Mouse (Mus musculus): ENCODE data around the gene Gm6169. TPM values are rescaled to one million over a fixed set of nuclear protein-coding genes. Genes with fewer than 3 reads are reported as not detected.
A peak's percentile ranks its signal among the peaks of the same experiment; 100 is the strongest.
"Not testable (repeated sequence)": the region's sequence is repeated elsewhere in the genome, so short reads cannot be mapped to it uniquely, and the experiment has no call there.

Gm6169 gene
- polyA plus RNA-seq, 1 experiment from 2014 or later: 2.7 TPM

DNA sequence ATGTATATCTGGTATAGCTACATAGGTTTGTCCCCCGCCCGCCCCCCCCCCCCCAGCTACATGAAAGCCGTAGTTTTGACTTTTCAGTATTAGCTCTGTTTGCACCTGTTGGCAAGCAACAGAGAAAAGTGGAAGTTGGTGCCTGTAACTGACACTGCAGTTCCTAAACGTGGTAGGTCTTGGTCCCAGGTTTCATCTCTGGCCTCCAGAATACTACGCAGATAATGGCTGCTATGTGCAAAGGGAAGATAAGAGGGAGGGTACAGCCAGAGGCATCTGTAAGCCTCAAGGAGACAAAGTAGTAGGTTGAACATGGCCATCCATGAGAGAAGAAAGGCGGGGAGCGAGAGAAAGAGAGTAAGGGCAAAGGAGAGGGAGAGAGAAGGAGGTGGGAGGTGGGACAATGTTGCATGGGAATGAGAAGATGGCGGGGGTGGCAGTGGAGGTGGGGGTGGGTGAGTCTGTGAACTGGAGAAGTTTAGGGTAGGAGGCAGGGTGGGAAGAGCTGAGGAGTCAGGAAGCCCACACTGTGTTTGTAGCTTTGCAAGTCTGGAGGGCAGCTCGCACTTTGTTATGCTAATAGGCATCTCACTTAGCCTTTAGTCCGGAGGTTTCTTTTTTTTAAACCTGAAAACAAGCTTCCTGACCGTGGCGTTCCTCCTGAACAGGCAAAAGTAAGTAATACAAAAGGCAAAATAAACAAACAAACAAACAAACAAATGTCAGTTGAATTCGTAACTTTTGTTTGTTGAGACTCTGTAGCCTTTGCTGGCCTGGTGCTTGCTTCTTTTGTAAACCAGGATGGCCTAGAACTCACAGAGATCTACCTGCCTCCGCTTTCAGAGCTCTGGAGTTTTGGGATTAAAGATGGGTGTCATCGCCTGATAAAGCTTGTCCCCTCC, 32.1 kb downstream of the Gm6169 start, which contains the start of gene Fam169a:
Gene Fam169a, plus strand, starts transcription at position 638 of the 902 bp plus-strand sequence.
- H3K27me3 ChIP-seq: peaks cover 32% of the 10 kb centered on the region
- no peak within 1 kb of the TSS for H3K27ac ChIP-seq
- ATAC-seq (replicated peaks; ENCODE audit: low FRiP score): no peak
- no peaks in the 10 kb centered on the region for H3K36me3 ChIP-seq
- peaks cover 10% of the 10 kb centered on the region for H3K4me1 ChIP-seq
- no peak within 1 kb of the TSS for H3K9ac ChIP-seq
- H3K9me3 ChIP-seq (replicated peaks): 0 out of 2 replicates have a peak, but pooled peaks cover 7% of the 10 kb centered on the region
- H3K4me2 ChIP-seq: no peak within 1 kb of the TSS
- 64% methylated on average over 15 of the region's 15 CpGs for WGBS
- no peak within 1 kb of the TSS for H3K4me3 ChIP-seq (replicated peaks)

DNA sequence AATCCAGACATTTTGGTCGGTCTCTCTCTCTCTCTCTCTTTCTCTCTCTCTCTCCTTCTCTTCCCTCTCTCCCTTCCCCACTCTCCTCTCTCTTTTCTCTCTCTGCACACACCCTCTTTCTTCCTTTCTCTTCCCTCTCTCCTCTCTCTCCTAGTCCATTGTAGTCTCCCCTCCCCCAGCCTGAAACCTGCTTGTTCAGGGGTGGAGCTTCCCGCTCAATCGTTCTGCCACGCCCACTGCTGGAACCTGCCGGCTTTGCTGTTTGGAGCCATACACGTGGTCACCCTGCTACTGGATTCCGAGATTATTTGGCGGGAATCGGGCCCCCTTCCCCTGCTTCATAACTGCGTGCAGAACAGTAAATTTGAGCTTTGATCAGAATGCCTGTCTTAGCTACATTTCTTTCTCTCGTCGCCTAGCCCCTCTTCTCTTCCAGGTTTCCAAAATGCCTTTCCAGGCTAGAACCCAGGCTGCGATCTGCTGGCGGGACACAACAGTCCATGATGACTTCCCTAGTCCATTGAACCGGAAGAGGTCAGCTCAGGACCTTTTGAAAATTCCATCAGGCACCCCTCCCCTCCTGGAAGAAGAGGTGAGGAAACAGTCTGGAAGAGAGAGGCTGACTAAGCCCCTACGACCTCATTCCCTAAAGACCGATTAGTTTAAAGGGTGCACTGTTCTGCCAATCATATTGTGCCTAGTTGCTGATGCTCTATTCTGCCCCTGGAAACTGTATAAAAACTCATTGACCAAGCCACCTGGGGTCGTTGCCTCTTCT, 34.0 kb downstream of the Gm6169 start:
- H3K9me3 ChIP-seq (replicated peaks); H3K4me1 ChIP-seq; H3K4me3 ChIP-seq (replicated peaks); H3K9ac ChIP-seq; ATAC-seq (replicated peaks; ENCODE audit: low FRiP score); H3K27ac ChIP-seq; H3K36me3 ChIP-seq: not testable (repeated sequence)
- Histone ChIP-seq H3K4me2 (0 out of 2 replicates have a peak overlapping the region, but pooled peaks have one; percentile 7), H3K27me3 (peaks cover 27% of the 10 kb centered on the region)
- WGBS: 46% methylated on average over 18 of the region's 18 CpGs

DNA sequence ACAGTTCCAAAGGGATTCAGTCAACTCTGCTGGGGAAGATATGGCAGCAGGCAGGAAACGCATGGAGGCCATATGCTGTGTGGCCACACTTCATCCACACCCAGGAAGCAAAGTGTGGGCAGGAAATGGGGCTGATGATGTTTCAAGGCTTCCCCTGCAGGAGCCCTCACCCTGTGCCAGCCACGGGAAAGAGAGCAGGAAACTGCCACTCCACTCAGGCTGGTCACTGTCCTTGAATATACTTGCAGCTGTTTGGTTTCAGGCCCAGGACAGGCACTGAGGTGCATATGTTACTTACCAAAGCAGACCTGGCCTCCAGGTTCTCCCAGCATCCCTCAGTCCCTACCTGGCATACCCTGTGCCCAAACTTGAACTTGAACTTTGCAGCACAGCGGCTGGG, 34.6 kb downstream of the Gm6169 start:
- no peak for ATAC-seq (replicated peaks; ENCODE audit: low FRiP score)
- 44% methylated on average over 3 of the region's 3 CpGs for WGBS
- 0 out of 2 replicates have a peak overlapping the region, but pooled peaks have one; percentile 7 for H3K4me2 ChIP-seq

GRCm38 (mm10) chr13:97063431-97063830, 35.6 kb downstream of the Gm6169 start:
- H3K36me3 ChIP-seq: no peaks in the 10 kb centered on the region
- no peak overlapping the region for H3K4me3 ChIP-seq (replicated peaks)
- peaks cover 7% of the 10 kb centered on the region for H3K4me1 ChIP-seq
- no peak for ATAC-seq (replicated peaks; ENCODE audit: low FRiP score)
- peaks cover 16% of the 10 kb centered on the region for H3K27me3 ChIP-seq
- H3K9ac ChIP-seq: no peak overlapping the region
- H3K4me2 ChIP-seq: no peak overlapping the region
- H3K9me3 ChIP-seq (replicated peaks): 0 out of 2 replicates have a peak, but pooled peaks cover 7% of the 10 kb centered on the region
- 73% methylated on average over 2 of the region's 2 CpGs for WGBS
- no peak overlapping the region for H3K27ac ChIP-seq

More for the DNA sequence above, 34.6 kb downstream of the Gm6169 start:
- peaks cover 7% of the 10 kb centered on the region for H3K4me1 ChIP-seq
- H3K36me3 ChIP-seq: no peaks in the 10 kb centered on the region
- H3K9me3 ChIP-seq (replicated peaks): 0 out of 2 replicates have a peak, but pooled peaks cover 7% of the 10 kb centered on the region
- no peak overlapping the region for H3K4me3 ChIP-seq (replicated peaks)
- no peak overlapping the region for H3K27ac ChIP-seq
- no peak overlapping the region for H3K9ac ChIP-seq
- peaks cover 21% of the 10 kb centered on the region for H3K27me3 ChIP-seq

GRCm38 (mm10) chr13:97062151-97062550, 36.9 kb downstream of the Gm6169 start:
- 91% methylated on average over 3 of the region's 3 CpGs for WGBS
- H3K27ac ChIP-seq: no peak overlapping the region
- no peak overlapping the region for H3K9ac ChIP-seq
- no peak for ATAC-seq (replicated peaks; ENCODE audit: low FRiP score)
- H3K4me3 ChIP-seq (replicated peaks): no peak overlapping the region
- 0 out of 2 replicates have a peak, but pooled peaks cover 7% of the 10 kb centered on the region for H3K9me3 ChIP-seq (replicated peaks)
- H3K36me3 ChIP-seq: no peaks in the 10 kb centered on the region
- H3K4me2 ChIP-seq: no peak overlapping the region
- H3K4me1 ChIP-seq: peaks cover 11% of the 10 kb centered on the region
- H3K27me3 ChIP-seq: peaks cover 6% of the 10 kb centered on the region

DNA sequence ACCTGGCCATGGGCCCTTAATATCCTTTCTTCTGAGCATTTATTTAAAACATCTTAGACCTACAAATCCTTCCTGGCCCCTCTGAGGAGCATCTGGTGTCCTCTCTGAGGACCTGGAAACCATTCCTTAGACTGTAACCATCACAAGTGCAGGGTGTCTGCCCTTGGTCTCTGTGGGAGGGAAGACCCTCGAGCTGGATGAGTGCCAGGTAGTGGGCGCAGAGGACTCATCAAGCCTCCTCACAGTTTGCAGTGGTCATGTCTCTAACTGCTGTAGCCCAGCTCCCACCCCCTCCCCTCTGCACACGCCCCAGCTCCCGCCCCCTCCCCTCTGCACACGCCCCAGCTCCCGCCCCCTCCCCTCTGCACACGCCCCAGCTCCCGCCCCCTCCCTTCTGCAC, 38.7 kb downstream of the Gm6169 start:
- H3K4me3 ChIP-seq (replicated peaks): no peak overlapping the region
- H3K4me2 ChIP-seq: no peak overlapping the region
- peaks cover 11% of the 10 kb centered on the region for H3K4me1 ChIP-seq
- no peaks in the 10 kb centered on the region for H3K9me3 ChIP-seq (replicated peaks)
- no peak overlapping the region for H3K9ac ChIP-seq
- H3K27ac ChIP-seq: no peak overlapping the region
- ATAC-seq (replicated peaks; ENCODE audit: low FRiP score): no peak
- H3K27me3 ChIP-seq: no peaks in the 10 kb centered on the region
- 59% methylated on average over 3 of the region's 8 CpGs for WGBS
- H3K36me3 ChIP-seq: no peaks in the 10 kb centered on the region

GRCm38 (mm10) chr13:97059746-97060145, 39.3 kb downstream of the Gm6169 start:
- no peaks in the 10 kb centered on the region for H3K9me3 ChIP-seq (replicated peaks)
- ATAC-seq (replicated peaks; ENCODE audit: low FRiP score): no peak
- H3K4me2 ChIP-seq: no peak overlapping the region
- H3K4me3 ChIP-seq (replicated peaks): no peak overlapping the region
- H3K9ac ChIP-seq: no peak overlapping the region
- H3K27me3 ChIP-seq: no peaks in the 10 kb centered on the region
- H3K27ac ChIP-seq: no peak overlapping the region
- WGBS: 89% methylated on average over 6 of the region's 6 CpGs
- H3K36me3 ChIP-seq: no peaks in the 10 kb centered on the region
- peaks cover 11% of the 10 kb centered on the region for H3K4me1 ChIP-seq

GRCm38 (mm10) chr13:97057817-97058216, 41.2 kb downstream of the Gm6169 start:
- Histone ChIP-seq H3K9me3 (replicated peaks) (no peaks in the 10 kb centered on the region), H3K27ac (no peak overlapping the region), H3K4me3 (replicated peaks) (no peak overlapping the region), H3K9ac (no peak overlapping the region), H3K36me3 (no peaks in the 10 kb centered on the region), H3K4me1 (0 out of 2 replicates have a peak, but pooled peaks cover 4% of the 10 kb centered on the region), H3K4me2 (no peak overlapping the region), H3K27me3 (no peaks in the 10 kb centered on the region)
- no peak for ATAC-seq (replicated peaks; ENCODE audit: low FRiP score)
- WGBS: 35% methylated on average over 4 of the region's 4 CpGs

- H3K9me3 ChIP-seq (replicated peaks): no peaks in the 10 kb centered on the region
- ATAC-seq (replicated peaks; ENCODE audit: low FRiP score): no peak
These were observed 45.2 kb downstream of the Gm6169 start for GRCm38 (mm10) chr13:97053844-97054243.

GRCm38 (mm10) chr13:97052667-97053066, 46.4 kb downstream of the Gm6169 start:
- no peak for ATAC-seq (replicated peaks; ENCODE audit: low FRiP score)
- WGBS: 18% methylated on average over 11 of the region's 11 CpGs
- Histone ChIP-seq H3K4me1 (no peaks in the 10 kb centered on the region), H3K4me3 (replicated peaks) (no peak overlapping the region), H3K9ac (no peak overlapping the region), H3K4me2 (no peak overlapping the region), H3K27me3 (no peaks in the 10 kb centered on the region), H3K36me3 (no peaks in the 10 kb centered on the region), H3K9me3 (replicated peaks) (no peaks in the 10 kb centered on the region), H3K27ac (no peak overlapping the region)

More at GRCm38 (mm10) chr13:97053844-97054243, 45.2 kb downstream of the Gm6169 start:
- Histone ChIP-seq H3K4me3 (replicated peaks) (no peak overlapping the region), H3K4me2 (no peak overlapping the region), H3K27ac (no peak overlapping the region), H3K9ac (no peak overlapping the region), H3K27me3 (no peaks in the 10 kb centered on the region), H3K36me3 (no peaks in the 10 kb centered on the region), H3K4me1 (0 out of 2 replicates have a peak, but pooled peaks cover 4% of the 10 kb centered on the region)
- 72% methylated on average over 8 of the region's 8 CpGs for WGBS

GRCm38 (mm10) chr13:97051158-97051557, 47.9 kb downstream of the Gm6169 start:
- no peak overlapping the region for H3K4me2 ChIP-seq
- H3K4me3 ChIP-seq (replicated peaks): no peak overlapping the region
- H3K4me1 ChIP-seq: no peaks in the 10 kb centered on the region
- no peaks in the 10 kb centered on the region for H3K27me3 ChIP-seq
- no peaks in the 10 kb centered on the region for H3K9me3 ChIP-seq (replicated peaks)
- H3K27ac ChIP-seq: no peak overlapping the region
- H3K9ac ChIP-seq: no peak overlapping the region
- no peaks in the 10 kb centered on the region for H3K36me3 ChIP-seq
- no peak for ATAC-seq (replicated peaks; ENCODE audit: low FRiP score)
- 85% methylated on average over 6 of the region's 6 CpGs for WGBS
